Mouse (Mus musculus): Measurements from ENCODE around the gene Zfp618.

Zfp618 gene

GRCm38 (mm10) chr4:63024734-63025256 is 59.4 kb downstream of the Zfp618 start:
- POLR2A ChIA-PET: no interaction called here

GRCm38 (mm10) chr4:63025306-63025705 is 59.9 kb downstream of the Zfp618 start:
- CTCF ChIA-PET: interaction anchor here in 1 of 4 experiments (0.6 kb wide), 1 partner anchor 7 kb away, joined by 3 read pairs; no protein-coding TSS in a partner anchor

More at GRCm38 (mm10) chr4:63024734-63025256, 59.4 kb downstream of the Zfp618 start:
- CTCF ChIA-PET: interaction anchor here in 1 of 4 experiments (0.6 kb wide), 1 partner anchor 8 kb away, joined by 3 read pairs; no protein-coding TSS in a partner anchor

GRCm38 (mm10) chr4:63026286-63026685 is 60.9 kb downstream of the Zfp618 start:
- CTCF ChIA-PET: no interaction called here
- POLR2A ChIA-PET: no interaction called here

More at GRCm38 (mm10) chr4:63025306-63025705, 59.9 kb downstream of the Zfp618 start:
- POLR2A ChIA-PET: no interaction called here

GRCm38 (mm10) chr4:63027451-63027850 is 62.1 kb downstream of the Zfp618 start:
- POLR2A ChIA-PET: interaction anchor here in 1 of 4 experiments (0.6 kb wide), 1 partner anchor 742 kb away, joined by 3 read pairs; no protein-coding TSS in a partner anchor
- CTCF ChIA-PET: no interaction called here

- CTCF ChIA-PET: no interaction called here
- POLR2A ChIA-PET: no interaction called here
Observed at GRCm38 (mm10) chr4:63030157-63030556, 64.8 kb downstream of the Zfp618 start.

GRCm38 (mm10) chr4:63031240-63031639 is 65.9 kb downstream of the Zfp618 start:
- ChIA-PET CTCF (no interaction called here), POLR2A (no interaction called here)

GRCm38 (mm10) chr4:63032581-63033006 is 67.2 kb downstream of the Zfp618 start:
- POLR2A ChIA-PET: no interaction called here
- CTCF ChIA-PET: interaction anchor here in 2 of 4 experiments (0.5 to 0.9 kb wide), 2 partner anchors 8 to 275 kb away, joined by 3 read pairs; no protein-coding TSS in a partner anchor

- CTCF ChIA-PET: interaction anchor here in 1 of 4 experiments (1.3 kb wide), 1 partner anchor 306 kb away, joined by 3 read pairs; no protein-coding TSS in a partner anchor
- POLR2A ChIA-PET: no interaction called here
Observed at GRCm38 (mm10) chr4:63033724-63034123, 68.4 kb downstream of the Zfp618 start.

GRCm38 (mm10) chr4:63035991-63036390 is 70.6 kb downstream of the Zfp618 start:
- POLR2A ChIA-PET: no interaction called here

GRCm38 (mm10) chr4:63036790-63037189 is 71.4 kb downstream of the Zfp618 start:
- CTCF ChIA-PET: no interaction called here
- POLR2A ChIA-PET: no interaction called here

More at GRCm38 (mm10) chr4:63035991-63036390, 70.6 kb downstream of the Zfp618 start:
- CTCF ChIA-PET: no interaction called here

- POLR2A ChIA-PET: no interaction called here
- CTCF ChIA-PET: interaction anchor here in 1 of 4 experiments (0.6 kb wide), 1 partner anchor 475 kb away, joined by 4 read pairs; no protein-coding TSS in a partner anchor
Observed at GRCm38 (mm10) chr4:63037555-63037954, 72.2 kb downstream of the Zfp618 start.

GRCm38 (mm10) chr4:63038265-63038664 is 72.9 kb downstream of the Zfp618 start:
- ChIA-PET POLR2A (no interaction called here), CTCF (no interaction called here)

- POLR2A ChIA-PET: no interaction called here
Observed at GRCm38 (mm10) chr4:63038937-63039336, 73.6 kb downstream of the Zfp618 start.

GRCm38 (mm10) chr4:63048606-63049005 is 83.2 kb downstream of the Zfp618 start:
- CTCF ChIA-PET: no interaction called here
- POLR2A ChIA-PET: no interaction called here

More at GRCm38 (mm10) chr4:63038937-63039336, 73.6 kb downstream of the Zfp618 start:
- CTCF ChIA-PET: no interaction called here

- CTCF ChIA-PET: no interaction called here
- POLR2A ChIA-PET: no interaction called here
Observed at GRCm38 (mm10) chr4:63049596-63050318, 84.4 kb downstream of the Zfp618 start.

- POLR2A ChIA-PET: interaction anchor here in 1 of 4 experiments (0.6 kb wide), 1 partner anchor 445 kb away, joined by 3 read pairs; no protein-coding TSS in a partner anchor
- CTCF ChIA-PET: no interaction called here
Observed at GRCm38 (mm10) chr4:63050319-63050676, 84.9 kb downstream of the Zfp618 start.

- ChIA-PET POLR2A (interaction anchor here in 1 of 4 experiments (0.6 kb wide), 1 partner anchor 446 kb away, joined by 3 read pairs; no protein-coding TSS in a partner anchor), CTCF (no interaction called here)
Observed at GRCm38 (mm10) chr4:63050949-63051348, 85.6 kb downstream of the Zfp618 start.

GRCm38 (mm10) chr4:63051940-63052661 is 86.7 kb downstream of the Zfp618 start:
- CTCF ChIA-PET: no interaction called here
- POLR2A ChIA-PET: no interaction called here

GRCm38 (mm10) chr4:63052662-63053033 is 87.3 kb downstream of the Zfp618 start:
- ChIA-PET CTCF (no interaction called here), POLR2A (no interaction called here)

GRCm38 (mm10) chr4:63055216-63055745 is 89.9 kb downstream of the Zfp618 start:
- ChIA-PET CTCF (no interaction called here), POLR2A (no interaction called here)
